Mouse (Mus musculus) bone marrow, adult 2 months (tissue): Measurements from ENCODE around the gene Mrpl34. TPM values are rescaled to one million over a fixed set of nuclear protein-coding genes. Genes with fewer than 3 reads are reported as not detected.
"Not testable (repeated sequence)": the region's sequence is repeated elsewhere in the genome, so short reads cannot be mapped to it uniquely, and the experiment has no call there.

ENCODE experiments used
- H3K27ac ChIP-seq: fragments of 200-500 bp; 2 replicates; pipeline ENCODE4 v1.5.1; 2012; ENCODE audit warnings: low read depth, mild to moderate bottlenecking, control low read depth, inconsistent platforms, low read length; ENCODE audit not compliant: control insufficient read depth, poor library complexity, insufficient read depth
- H3K4me1 ChIP-seq: fragments of 200-500 bp; 2 replicates; pipeline ENCODE4 v1.6.1; 2011; ENCODE audit warnings: low read length; ENCODE audit not compliant: control insufficient read depth, insufficient read depth
- H3K4me3 ChIP-seq: fragments of 200-500 bp; replicated peaks from 2 replicates; pipeline ENCODE3; 2011; ENCODE audit warnings: mild to moderate bottlenecking, low read depth, low read length, control low read depth; ENCODE audit not compliant: control insufficient read depth
- CTCF ChIP-seq: fragments of 200-500 bp; IDR thresholded peaks from 2 replicates; pipeline ENCODE4 v1.5.1; 2011; ENCODE audit warnings: low read length, control low read depth; ENCODE audit not compliant: control insufficient read depth, insufficient read depth
- POLR2A ChIP-seq: fragments of 200-500 bp; IDR thresholded peaks from 2 replicates; pipeline ENCODE4 v1.6.1; 2011; ENCODE audit warnings: low read depth, mild to moderate bottlenecking, control low read depth, low read length, borderline replicate concordance; ENCODE audit not compliant: control insufficient read depth
- WGBS: fragments of 180-500 bp; shearing (Covaris S2); methylation state at CpG from one replicate; pipeline ENCODE4 v1.1.7; 2018; 5-methylcytosine and 5-hydroxymethylcytosine counted together
- polyA plus RNA-seq: library from polyadenylated mRNA; stranded (reverse); fragments of >200 nt; gene quantifications from 2 replicates; pipeline ENCODE4 v1.2.4, GENCODE M21; 2011; ENCODE audit warnings: low replicate concordance; ENCODE audit not compliant: missing spikeins, insufficient read depth, insufficient read length

Gene Mrpl34
- polyA plus RNA-seq = 24.3 and 42.9 TPM in 2 replicates

GRCm38 (mm10) chr8:71464513-71465500, at the start of gene Mrpl34:
Gene Mrpl34 (plus strand): TSS chr8:71464959.
- H3K4me1 ChIP-seq = peaks cover 2% of the 10 kb centered on the region; the same call in 1 of the 2 replicates
- peak within 1 kb of the TSS; percentile 83 for H3K4me3 ChIP-seq
- WGBS = under 1% methylated on average over 59 of the region's 59 CpGs
- TF ChIP-seq CTCF = peak; percentile 93
- peak; percentile 45; the same call in 1 of the 2 replicates for TF ChIP-seq POLR2A
- peak within 1 kb of the TSS; percentile 45 for H3K27ac ChIP-seq

GRCm38 (mm10) chr8:71422121-71422520, 42.6 kb upstream of the Mrpl34 start:
- Histone ChIP-seq H3K27ac (no peak overlapping the region), H3K4me3 (no peak overlapping the region), H3K4me1 (no peaks in the 10 kb centered on the region)
- no peak for TF ChIP-seq CTCF
- TF ChIP-seq POLR2A = no peak

GRCm38 (mm10) chr8:71432935-71433334, 31.8 kb upstream of the Mrpl34 start:
- not testable (repeated sequence) for H3K4me1 ChIP-seq, H3K27ac ChIP-seq, H3K4me3 ChIP-seq
- WGBS = 65% methylated on average over 1 of the region's 1 CpGs

- Histone ChIP-seq H3K4me1 (no peaks in the 10 kb centered on the region), H3K27ac (no peak overlapping the region), H3K4me3 (no peak overlapping the region)
- 48% methylated on average over 3 of the region's 3 CpGs for WGBS
- TF ChIP-seq POLR2A (no peak), CTCF (no peak)
These were observed 27.7 kb upstream of the Mrpl34 start for GRCm38 (mm10) chr8:71437041-71437440.

- H3K4me3 ChIP-seq = no peak overlapping the region
- no peaks in the 10 kb centered on the region for H3K4me1 ChIP-seq
- TF ChIP-seq POLR2A (no peak), CTCF (peak; percentile 14; the same call in 1 of the 2 replicates)
- H3K27ac ChIP-seq = no peak overlapping the region
- WGBS = 1% methylated on average over 7 of the region's 7 CpGs
These were observed 23.4 kb upstream of the Mrpl34 start for GRCm38 (mm10) chr8:71441404-71441803.

- no peaks in the 10 kb centered on the region for H3K4me1 ChIP-seq
- TF ChIP-seq POLR2A (no peak), CTCF (no peak)
- 50% methylated on average over 7 of the region's 7 CpGs for WGBS
- H3K27ac ChIP-seq = no peak overlapping the region
- H3K4me3 ChIP-seq = no peak overlapping the region
These were observed 19.7 kb upstream of the Mrpl34 start for GRCm38 (mm10) chr8:71445096-71445495.

- WGBS = 74% methylated on average over 4 of the region's 4 CpGs
- no peaks in the 10 kb centered on the region for H3K4me1 ChIP-seq
- no peak overlapping the region for H3K4me3 ChIP-seq
- H3K27ac ChIP-seq = no peak overlapping the region
- no peak for TF ChIP-seq CTCF
- TF ChIP-seq POLR2A = no peak
These were observed 13.4 kb upstream of the Mrpl34 start for GRCm38 (mm10) chr8:71451337-71451736.

- H3K4me3 ChIP-seq = no peak overlapping the region
- no peak overlapping the region for H3K27ac ChIP-seq
- TF ChIP-seq POLR2A (no peak), CTCF (no peak)
- WGBS = 68% methylated on average over 11 of the region's 11 CpGs
- H3K4me1 ChIP-seq = no peaks in the 10 kb centered on the region
These were observed 13.0 kb upstream of the Mrpl34 start for GRCm38 (mm10) chr8:71451777-71452176.

- TF ChIP-seq POLR2A = no peak
- no peak for TF ChIP-seq CTCF
- no peaks in the 10 kb centered on the region for H3K4me1 ChIP-seq
- WGBS = 69% methylated on average over 2 of the region's 2 CpGs
These were observed 12.1 kb upstream of the Mrpl34 start for GRCm38 (mm10) chr8:71452669-71453068.

GRCm38 (mm10) chr8:71454668-71455067, 10.1 kb upstream of the Mrpl34 start:
- Histone ChIP-seq H3K4me1 (no peaks in the 10 kb centered on the region), H3K27ac (no peak overlapping the region), H3K4me3 (no peak overlapping the region)
- WGBS = 76% methylated on average over 8 of the region's 8 CpGs
- no peak for TF ChIP-seq CTCF
- TF ChIP-seq POLR2A = no peak

More at GRCm38 (mm10) chr8:71452669-71453068, 12.1 kb upstream of the Mrpl34 start:
- no peak overlapping the region for H3K27ac ChIP-seq
- no peak overlapping the region for H3K4me3 ChIP-seq
